Mouse (Mus musculus) adrenal gland, adult (tissue): Measurements from ENCODE around the gene Dnajb4.

Experiments
- DNase-seq, 2 experiments: peaks; one replicate each; pipeline ENCODE4 v3.0.0; 2022 to 2023; ENCODE audit warnings: low spot score in 1 of 2; ENCODE audit not compliant: inconsistent age in 2 of 2

The Dnajb4 gene

DNA sequence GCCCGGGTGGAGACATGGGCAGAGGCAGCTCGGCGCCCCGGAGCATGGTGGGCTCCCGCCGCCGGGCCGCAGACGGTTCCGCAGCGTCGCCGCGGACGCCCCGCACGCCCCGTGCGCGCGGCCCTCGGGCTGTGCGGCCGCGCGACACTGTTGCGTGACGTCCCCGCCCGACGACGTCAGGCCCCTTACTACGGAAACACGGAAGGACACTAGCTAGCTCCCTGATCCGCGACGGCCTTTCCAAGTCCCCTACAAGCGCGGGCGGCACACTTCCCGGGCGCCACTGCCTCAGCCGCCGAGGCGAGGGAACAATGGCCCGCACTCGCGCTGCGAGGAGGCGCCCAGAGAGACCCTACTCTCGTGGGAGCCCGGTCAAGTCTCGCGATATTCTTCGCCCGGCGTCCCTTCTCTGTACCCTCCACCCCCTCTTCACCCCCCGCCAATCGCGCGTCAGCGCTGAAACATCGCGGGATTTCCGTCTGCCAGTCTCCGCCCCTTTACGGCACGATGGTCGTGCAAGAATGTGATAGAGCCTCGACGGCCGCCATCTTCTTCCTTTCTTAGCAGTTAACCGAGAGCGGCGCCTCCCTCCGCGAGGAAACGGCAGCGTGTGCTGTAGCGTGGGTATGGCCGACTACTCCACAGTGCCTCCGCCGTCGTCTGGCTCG lies at the start of gene Dnajb4, which contains the start of gene Fubp1:
Gene Dnajb4 (minus strand): TSS at position 336 of the 668 bp plus-strand sequence.
Gene Fubp1 (plus strand): TSS at position 456 of the 668 bp plus-strand sequence.
- DNase-seq: peak; percentile 100

DNA sequence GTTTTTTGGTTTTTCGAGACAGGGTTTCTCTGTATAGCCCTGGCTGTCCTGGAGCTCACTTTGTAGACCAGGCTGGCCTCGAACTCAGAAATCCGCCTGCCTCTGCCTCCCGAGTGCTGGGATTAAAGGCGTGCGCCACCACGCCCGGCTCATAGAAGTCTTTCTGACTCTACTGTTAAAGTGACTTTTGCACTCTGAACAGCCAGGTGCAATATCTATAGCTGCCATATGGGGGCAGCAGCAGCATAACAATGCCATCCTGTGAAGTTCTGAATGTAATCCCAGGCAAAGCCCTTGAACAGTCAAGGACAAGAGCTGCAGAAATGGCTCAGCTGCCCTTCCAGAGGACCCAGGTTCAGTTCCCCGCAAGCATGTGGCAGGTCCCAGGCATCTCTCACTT lies 49.3 kb upstream of the Dnajb4 start:
- peak; percentile 75 to 94 for DNase-seq

DNA sequence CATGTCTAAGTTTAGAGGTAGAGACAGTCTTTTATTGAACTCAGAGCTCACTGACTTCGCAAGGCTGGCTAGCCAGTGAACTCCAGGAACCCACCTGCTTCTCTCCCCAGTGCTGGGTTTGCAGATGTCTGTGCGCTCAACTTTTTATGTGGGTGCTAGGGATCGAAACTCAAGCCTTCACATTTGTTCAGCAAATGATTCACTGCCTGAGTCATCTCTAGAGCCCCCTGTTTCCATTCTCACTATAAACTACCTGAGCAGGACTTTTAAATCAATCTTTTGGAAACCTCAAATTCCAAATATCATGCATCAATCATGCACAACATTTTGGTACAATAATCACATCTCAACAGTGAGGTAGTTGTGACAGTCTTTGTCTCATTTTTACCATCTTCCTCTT lies 47.4 kb upstream of the Dnajb4 start:
- DNase-seq: no peak

DNA sequence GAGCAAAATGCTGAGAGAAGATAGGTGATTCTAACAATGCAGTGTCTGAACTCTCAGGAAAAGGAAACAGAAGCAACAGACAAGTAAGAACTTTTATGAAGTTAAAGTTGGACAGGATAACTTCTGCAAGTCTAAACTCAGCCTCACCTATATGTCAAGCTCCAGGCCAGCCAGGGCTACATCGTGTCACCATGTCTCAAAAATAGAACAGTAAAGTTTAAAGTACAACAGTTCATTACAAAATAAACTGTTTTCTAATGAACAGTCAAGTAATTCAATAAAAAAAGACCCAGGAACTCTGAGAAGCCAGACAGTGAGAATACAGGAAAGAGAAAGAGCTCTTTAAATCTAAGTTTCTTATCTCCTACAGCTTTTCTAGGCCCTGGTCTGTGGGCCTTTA lies 40.4 kb upstream of the Dnajb4 start:
- no peak for DNase-seq

DNA sequence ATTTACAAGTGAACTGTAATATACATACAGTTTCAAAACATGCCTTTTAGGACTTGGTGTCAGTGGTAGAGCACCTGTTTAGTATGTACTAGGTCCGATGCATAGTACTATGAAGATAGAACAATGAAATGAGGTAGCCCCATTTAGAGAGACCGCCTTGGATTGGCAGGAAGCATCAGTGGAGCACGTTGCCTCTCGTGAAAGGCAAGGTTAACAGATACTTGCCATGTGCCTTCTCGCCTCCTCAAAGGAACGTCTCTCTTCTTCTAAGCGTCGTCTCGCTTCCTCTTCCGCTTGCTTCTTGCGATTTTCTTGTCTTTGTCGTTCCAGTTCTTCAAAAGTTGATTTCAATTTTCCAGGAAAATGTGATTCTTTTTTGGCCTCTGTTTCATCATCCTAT lies 37.6 kb upstream of the Dnajb4 start:
- DNase-seq: no peak

DNA sequence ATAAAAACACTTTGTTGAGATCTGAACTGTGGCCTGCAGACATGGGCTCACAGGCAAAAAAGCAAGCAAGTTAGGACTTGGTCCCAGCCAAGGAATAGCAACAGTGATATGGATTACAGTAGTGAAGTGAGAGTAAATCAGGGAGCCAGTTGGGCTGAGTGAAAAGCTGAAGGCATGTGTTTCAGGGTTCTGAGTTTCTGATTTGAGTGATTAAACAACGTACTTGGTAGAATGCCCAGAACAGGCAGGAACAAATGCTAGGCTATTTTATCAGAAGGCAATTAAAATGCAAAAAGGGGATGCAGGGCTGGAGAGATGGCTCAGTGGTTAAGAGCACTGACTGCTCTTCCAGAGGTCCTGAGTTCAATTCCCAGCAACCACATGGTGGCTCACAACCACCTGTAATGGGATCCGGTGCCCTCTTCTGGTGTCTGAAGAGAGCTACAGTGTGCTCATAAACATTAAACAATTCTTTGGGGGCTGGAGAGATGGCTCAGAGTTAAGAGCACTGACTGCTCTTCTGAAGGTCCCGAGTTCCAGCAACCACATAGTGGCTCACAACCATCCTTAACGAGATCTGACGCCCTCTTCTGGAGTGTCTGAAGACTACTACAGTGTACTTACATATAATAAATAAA lies 35.3 kb upstream of the Dnajb4 start:
- no peak for DNase-seq

DNA sequence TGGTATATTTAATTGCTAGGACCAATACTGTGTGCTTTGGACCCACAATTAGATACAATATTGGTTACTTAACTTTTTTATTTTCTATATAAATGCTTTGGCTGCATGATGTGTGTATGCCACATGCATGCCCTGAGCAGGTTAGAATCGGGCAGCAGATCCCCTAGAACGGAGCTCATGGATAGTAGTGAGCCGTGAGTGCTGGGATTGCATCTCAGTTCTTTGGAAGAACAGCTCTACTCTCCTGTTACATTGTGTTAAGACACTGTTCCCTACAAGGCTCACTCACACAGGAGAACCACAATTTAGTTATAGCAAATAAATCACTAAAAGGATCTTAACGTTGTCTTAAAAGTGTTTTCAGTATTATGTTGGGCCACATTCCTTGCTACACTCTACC lies 33.2 kb upstream of the Dnajb4 start:
- no peak for DNase-seq

DNA sequence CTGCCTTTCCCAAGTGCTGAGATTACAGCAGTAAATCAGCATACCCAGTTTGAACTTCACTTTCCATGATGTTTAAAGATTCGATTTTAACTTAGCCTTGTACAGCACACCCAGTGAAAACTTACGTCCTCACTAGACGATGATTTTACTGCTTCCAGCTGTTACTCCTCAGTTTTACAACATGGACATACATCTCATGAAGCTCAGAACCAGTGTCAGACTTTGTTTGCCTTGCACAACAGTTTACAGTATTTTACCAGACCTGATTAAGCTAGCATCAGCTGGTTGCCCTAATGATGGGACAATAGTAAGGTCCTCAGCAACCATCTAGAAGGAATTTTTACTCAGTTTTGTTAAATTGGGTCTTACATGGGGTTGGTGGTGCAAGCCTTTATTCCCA lies 31.0 kb upstream of the Dnajb4 start:
- DNase-seq: no peak

DNA sequence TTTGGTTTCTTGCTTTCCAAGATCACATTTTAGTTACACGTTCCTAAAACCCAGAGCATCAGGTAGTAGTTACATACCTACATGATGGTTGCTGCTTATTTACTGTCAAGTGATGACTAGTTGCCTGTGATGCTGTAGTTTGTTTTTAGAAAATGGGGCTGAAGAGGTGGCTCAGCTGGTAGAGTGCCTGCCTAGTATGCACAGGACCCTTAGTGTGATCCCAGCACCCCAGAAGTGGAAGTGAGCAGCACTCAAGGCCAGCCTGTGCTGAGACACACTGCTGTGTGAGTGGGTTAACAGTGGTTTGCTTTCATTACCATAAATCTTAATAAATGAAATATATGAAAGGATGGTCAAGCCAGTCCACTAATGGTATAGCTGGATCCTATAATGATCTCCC lies 29.5 kb upstream of the Dnajb4 start:
- DNase-seq: no peak

DNA sequence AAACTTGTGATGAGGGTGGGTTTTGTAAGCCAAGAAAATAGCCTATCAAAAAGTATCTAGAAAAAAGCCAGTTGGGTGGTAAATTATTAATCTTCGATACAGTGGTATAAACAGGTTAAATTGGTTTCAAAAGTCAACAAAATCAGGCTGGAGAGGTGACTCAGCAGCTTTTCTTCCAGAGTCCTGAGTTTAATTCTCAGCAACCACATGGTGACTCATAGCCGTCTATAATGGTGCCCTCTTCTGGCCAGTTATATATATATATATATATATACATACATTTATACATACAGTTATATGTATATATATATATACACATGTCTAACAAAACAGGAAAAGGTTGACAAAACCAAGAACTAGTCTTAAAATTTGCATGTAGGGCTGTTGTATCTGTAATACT lies 28.7 kb upstream of the Dnajb4 start:
- peak in 1 of 2 experiments; percentile 62 for DNase-seq

DNA sequence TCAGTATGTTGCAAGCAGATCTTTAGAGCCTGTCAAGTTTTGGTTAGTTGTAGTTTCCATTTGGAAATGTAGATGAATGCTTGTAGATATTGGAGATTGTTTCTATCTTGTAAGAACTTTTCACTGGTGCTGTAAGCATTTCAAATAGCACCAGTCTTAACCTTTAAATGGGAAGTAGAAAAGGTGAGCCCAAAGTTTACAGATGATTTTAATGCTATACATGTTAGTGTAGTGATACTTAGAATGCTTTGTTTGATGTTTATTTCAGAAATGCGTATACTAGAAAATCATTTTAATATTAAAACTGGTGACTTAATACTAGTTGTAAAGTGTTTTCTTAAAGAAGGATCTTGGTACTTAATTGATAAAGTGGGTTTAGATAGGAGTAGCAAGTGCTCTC lies 25.7 kb upstream of the Dnajb4 start:
- no peak for DNase-seq

DNA sequence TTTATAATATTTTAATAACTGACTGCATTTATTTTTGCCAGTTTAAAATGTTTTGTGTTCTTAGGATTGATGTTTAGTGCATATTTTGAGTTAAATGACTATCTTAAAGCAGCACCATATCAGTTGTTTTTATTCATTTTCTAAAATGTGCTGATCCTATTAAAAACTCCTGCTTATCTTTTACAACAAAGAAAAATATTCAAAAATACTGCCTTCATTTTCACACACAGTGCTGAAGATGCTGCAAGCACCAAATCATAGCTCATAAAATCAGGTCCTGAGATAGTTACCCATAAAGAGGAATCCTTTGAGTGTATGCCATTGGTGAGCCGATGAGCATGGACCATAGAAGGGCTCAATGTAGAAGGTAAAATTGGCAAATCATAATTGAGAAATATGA lies 25.1 kb upstream of the Dnajb4 start:
- DNase-seq: no peak

DNA sequence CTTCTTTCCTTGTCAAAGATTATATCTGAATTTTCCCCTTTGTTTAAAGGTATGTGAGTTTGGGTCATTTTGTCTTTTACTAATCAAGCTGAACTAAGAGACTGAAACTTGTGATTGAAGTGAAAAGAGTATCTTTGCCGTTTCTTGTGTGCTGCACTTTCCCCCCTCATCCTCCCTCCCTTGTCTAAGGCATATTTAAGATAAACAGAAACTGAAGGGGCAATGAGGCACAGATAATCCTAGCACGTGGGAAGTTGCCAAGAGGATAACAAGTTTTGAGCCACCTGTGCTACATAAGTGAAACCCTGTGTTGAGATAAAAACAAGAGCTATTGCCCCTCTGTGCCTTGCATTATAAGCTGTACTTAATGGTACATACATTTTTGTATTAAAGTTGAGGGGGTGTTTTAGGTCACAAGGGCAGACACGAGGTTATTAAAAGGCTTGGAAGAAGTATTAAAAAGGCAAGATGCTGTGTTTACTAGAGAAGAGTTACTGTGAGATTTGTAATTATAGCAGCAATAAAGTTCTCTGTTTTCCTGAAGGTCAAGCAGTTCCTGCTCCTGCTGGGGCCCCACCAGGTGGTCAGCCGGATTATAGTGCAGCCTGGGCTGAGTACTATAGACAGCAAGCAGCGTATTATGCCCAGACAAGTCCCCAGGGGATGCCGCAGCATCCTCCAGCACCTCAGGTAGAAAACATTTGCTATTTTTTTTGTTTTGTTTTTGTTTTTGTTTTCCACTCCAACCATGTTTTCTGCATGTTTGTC lies 21.4 kb upstream of the Dnajb4 start:
- no peak for DNase-seq

DNA sequence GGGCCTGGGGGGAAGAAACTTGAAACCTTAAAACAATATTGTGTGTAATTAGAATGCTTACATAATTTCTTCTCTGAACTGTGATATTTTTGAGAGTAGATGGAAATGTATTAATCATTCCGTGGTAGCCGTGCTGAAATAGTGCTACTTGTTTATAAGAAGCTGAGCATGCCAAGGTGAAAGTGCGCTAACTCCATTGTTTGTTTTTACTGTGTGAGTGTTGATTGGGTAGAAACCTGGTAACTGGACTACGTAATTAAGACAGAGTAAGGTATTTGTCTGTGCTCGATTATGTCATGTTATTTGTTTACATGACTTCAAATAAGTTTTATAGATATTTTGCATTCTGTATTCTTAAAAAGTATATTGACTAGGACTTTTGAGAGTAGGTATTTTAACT lies 19.2 kb upstream of the Dnajb4 start:
- DNase-seq: no peak

DNA sequence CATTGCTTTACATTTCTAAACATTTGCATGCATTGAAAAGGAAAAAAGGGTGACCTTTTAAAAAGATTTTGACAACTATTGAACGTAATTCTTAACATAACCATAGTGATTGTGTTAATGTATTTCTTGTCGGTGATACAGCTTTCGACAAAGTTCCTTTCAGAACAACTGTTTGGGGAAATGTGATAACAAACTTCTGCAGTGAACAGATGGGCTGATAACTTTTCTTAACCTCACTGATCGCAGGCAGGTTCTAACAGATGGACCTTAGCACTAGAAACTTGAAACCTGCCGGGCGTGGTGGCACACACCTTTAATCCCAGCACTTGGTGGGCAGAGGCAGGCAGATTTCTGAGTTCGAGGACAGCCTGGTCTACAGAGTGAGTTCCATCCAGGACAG lies 18.7 kb upstream of the Dnajb4 start:
- no peak for DNase-seq

DNA sequence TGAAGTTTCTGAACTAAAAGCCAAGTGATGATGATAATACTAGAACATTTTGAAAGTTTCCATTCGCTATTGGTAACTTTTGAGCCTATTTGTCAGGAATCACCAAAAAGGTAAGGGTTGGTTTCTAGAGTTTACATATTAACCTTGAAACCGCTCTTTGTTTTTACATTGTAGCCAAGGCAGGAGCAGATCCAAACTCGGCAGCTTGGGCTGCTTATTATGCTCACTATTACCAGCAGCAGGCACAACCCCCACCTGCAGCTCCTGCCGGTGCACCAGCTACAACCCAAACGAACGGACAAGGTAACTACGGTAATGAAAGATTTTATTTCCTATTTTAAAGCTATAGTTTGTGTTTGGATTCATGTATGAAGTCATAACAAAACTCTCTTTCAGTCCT lies 15.8 kb upstream of the Dnajb4 start:
- DNase-seq: no peak

DNA sequence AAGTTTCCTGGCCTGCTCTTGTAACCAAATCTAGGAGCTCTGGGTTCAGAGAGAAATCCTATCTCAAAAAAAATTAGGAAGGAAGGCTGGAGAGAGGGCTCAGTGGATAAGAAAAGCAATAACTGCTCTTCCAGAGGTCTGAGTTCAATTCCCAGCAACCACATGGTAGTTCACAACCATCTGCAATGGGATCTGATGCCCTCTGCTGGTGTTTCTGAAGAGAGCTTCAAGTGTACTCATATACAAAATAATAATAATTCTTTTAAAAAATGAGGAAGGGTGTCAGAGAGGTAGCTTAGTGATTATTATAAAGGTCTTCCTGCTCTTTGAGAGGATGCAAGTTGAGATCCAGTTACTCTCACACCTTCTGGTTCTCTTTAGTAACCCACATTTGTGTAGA lies 14.8 kb upstream of the Dnajb4 start:
- no peak for DNase-seq

DNA sequence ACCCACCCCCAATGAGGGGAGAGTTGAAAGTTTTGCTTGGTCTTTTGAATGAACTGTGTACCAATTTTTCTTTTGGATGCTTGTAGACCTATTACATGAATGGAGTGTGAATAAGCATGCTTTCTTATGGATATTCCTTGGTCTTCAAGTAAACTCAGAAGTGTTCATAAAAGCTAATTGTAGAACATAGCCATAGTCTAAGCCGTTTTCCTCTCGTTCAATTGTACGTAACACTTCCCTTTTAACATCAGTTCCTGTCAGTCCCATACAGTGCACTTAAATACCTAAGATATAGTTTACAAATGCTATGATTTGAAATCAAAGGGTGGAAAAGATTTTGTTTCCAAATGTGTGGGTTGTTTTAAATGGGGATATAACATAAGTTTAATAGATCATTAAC lies 3.3 kb upstream of the Dnajb4 start:
- DNase-seq: no peak

DNA sequence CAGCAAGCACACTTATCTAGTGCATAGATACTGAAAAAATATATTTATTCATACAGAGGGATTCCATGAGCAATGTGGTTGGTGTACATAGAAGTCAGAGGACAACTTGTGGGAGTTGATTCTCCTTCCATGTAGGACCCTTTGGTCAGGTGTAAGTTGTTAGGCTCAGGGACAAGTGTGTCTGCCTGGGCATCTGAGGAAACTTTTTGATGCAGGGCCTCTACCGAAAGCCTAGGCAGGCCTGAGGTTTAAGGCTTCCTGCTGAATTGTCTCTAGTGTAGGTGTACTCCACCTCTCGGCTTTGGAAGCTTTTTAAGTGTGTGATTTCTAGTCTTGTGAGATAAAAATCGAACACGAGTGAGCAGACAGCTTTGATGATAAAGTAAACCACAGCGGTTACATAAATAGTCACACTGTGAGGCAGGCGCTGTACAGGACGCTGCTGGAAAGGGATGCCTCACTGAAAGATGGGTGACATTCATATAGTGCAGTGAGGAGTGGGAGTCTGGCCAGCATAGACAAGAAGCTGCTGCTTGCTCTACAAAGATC lies 1.7 kb upstream of the Dnajb4 start:
- DNase-seq: peak in 1 of 2 experiments; percentile 72

DNA sequence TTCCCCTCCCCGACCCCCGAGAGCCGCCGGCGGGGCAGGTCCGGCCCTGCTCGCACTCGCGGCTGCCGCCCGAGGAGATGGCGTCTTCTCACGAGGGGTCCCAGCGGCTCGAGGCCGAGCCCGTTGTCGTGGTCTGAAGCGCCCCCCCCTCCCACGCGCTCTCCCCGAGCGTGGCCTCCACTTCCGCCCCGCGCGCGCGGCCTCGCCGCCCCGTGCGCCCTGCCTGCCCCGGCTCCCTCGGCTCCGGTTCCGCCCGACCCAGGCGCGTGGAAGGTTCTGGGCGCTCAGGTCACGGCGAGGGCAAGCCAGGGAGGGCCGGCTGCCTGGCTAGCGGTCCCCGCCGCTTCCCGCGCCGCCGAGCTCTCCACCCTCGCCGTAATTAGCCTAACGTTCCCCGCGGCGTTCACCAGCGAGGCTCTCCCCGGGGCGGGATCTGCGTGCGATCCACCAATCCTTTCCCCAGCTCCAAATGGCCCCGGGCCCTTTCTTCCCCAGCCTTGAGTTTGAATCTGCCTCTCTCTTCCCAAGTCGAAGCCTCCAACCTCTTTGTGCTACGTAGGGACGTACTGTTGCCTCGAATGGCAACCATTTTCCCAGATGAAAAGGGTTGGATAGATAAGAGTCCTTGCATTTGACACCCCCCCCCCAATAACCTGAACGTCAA lies 758 bp upstream of the Dnajb4 start:
- peak; percentile 81 to 93 for DNase-seq
